Mouse (Mus musculus) adrenal gland, postnatal 36 days (tissue): ENCODE measurements around the gene Gm21677. TPM values are rescaled to one million over a fixed set of nuclear protein-coding genes. Genes with fewer than 3 reads are reported as not detected.
"Not testable (repeated sequence)": the region's sequence is repeated elsewhere in the genome, so short reads cannot be mapped to it uniquely, and the experiment has no call there.

Source experiments
- DNase-seq, 2 experiments: peaks; one replicate each; pipeline ENCODE4 v3.0.0; 2021; ENCODE audit warnings: mixed read lengths in 1 of 2
- long read RNA-seq, 2 experiments: library from polyadenylated mRNA; stranded (forward); transcript quantifications; one replicate each; pipeline ENCODE4 v2.0.0; 2021; ENCODE audit warnings: borderline sequencing depth in 2 of 2
- total RNA-seq, 2 experiments: library from RNA; stranded (reverse); gene quantifications; 2 replicates each; pipeline ENCODE4 v1.2.3; 2021

Gm21677 gene
- total RNA-seq: not detected
- long read RNA-seq, experiment 1: 0 reads
- long read RNA-seq, experiment 2: 0 reads

DNA sequence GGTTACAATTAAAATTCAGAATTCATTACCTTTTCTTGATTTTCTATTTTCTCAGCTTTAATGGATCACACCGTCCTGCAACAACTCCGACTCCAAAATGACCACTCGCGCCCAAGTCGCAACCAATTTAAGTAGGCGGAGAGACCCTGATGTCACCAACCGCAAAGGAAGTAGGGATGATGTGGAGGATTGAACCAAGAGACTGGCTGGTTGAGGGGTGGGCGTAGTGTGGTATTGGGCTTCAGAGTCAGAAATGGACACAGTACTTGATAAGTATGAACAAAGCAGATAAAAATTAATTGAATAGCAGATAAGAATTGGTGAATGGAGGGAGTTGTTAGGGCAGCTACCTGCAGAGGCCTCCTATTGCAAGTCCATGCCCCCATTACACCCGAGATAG lies at the start of gene Gm21677:
Gm21677 (minus strand) TSS at position 101 of the 400 bp plus-strand sequence.
- DNase-seq: not testable (repeated sequence)

- DNase-seq: not testable (repeated sequence)
Measured at GRCm38 (mm10) chrY:3345229-3345628, 39.0 kb upstream of the Gm21677 start, which contains the start of gene Gm21693. Gene Gm21693, minus strand, starts transcription at chrY:3345329.

GRCm38 (mm10) chrY:3340661-3341060 lies 34.4 kb upstream of the Gm21677 start:
- not testable (repeated sequence) for DNase-seq

Other genes with a start within 250 kb of the Gm21677 start
- gene Gm21693, start 38.9 kb upstream of the Gm21677 start, total RNA-seq: not detected
- gene Gm21704, start 103.7 kb upstream of the Gm21677 start, total RNA-seq: not detected
- gene Gm21708, start 103.7 kb upstream of the Gm21677 start, total RNA-seq: not detected